ENCODE assay signal across 14 mouse cellular contexts in genomic region chr1:168964467-168964904, GRCm38 (mm10).
A peak's percentile ranks its signal among the peaks of the same experiment; 100 is the strongest.
DNase-seq lines count a peak whose midpoint lies in the region; ATAC-seq lines count a peak whose summit lies in the region.
"Had no signal": no experiment of that assay in that cellular context is flagged by ENCODE, and none has a peak within 500 bp of the region (broad histone marks: within the 10 kb centered on the region; RNA-seq: fewer than 3 reads in every experiment).

No protein-coding gene starts in this region.

- DNase-seq in heart, adult 11 months = peak; percentile 63
- no peak for DNase-seq in heart, adult 9 months (ENCODE audit: low spot score in 2 of 2)
- DNase-seq in hindlimb bud, embryonic 11.5 days (ENCODE audit: extremely low spot score, low read depth, low spot score) = peak; percentile 62
- DNase-seq in neural tube, embryonic 11.5 days (ENCODE audit: low spot score) = peak; percentile 53
- DNase-seq in left cerebral cortex, postnatal 25 days (ENCODE audit: low spot score in 2 of 2) = no peak
- no peak for DNase-seq in heart, postnatal 14 days
- DNase-seq: adrenal gland, postnatal 14 days; cerebellum, adult 9-11 months had no signal

- no peaks in the 10 kb centered on the region for H3K9me3 ChIP-seq in forebrain, embryonic 12.5 days
- no peaks in the 10 kb centered on the region for H3K9me3 ChIP-seq in neural tube, embryonic 11.5 days (ENCODE audit: control insufficient read depth, low read length)
- H3K9me3 ChIP-seq: heart, embryonic 13.5 days had no signal

- WGBS in forebrain, embryonic 12.5 days = 17% methylated on average over 6 of the region's 6 CpGs
- WGBS in neural tube, embryonic 11.5 days = 38% methylated on average over 6 of the region's 6 CpGs

- no peaks in the 10 kb centered on the region for H3K36me3 ChIP-seq in forebrain, embryonic 12.5 days (replicated peaks)
- no peaks in the 10 kb centered on the region for H3K36me3 ChIP-seq in neural tube, embryonic 11.5 days (ENCODE audit: control insufficient read depth, insufficient read depth, low read length)
- H3K36me3 ChIP-seq: G1E; heart, embryonic 13.5 days had no signal

- intact Hi-C loops in left cerebral cortex, postnatal 25 days (cut with DNase I) = no loop called here
- intact Hi-C loops in heart, postnatal 14 days (cut with DNase I) = no loop called here

- ATAC-seq in forebrain, embryonic 12.5 days (ENCODE audit: low FRiP score) = peak; percentile 57; the same call in 1 of the 2 replicates
- no peak; the same call in 1 of the 2 replicates for ATAC-seq in neural tube, embryonic 11.5 days (ENCODE audit: insufficient read depth, low FRiP score, low TSS enrichment)
- no peak for ATAC-seq in megakaryocyte progenitor cell, adult 5-6 weeks (replicated peaks; ENCODE audit: poor library complexity)
- ATAC-seq: intestine, postnatal 0 days had no signal

- H3K27me3 ChIP-seq in forebrain, embryonic 12.5 days = no peaks in the 10 kb centered on the region
- H3K27me3 ChIP-seq in neural tube, embryonic 11.5 days (ENCODE audit: control insufficient read depth, insufficient read depth, low read length) = no peaks in the 10 kb centered on the region
- H3K27me3 ChIP-seq: heart, embryonic 13.5 days had no signal

- peaks cover 9% of the 10 kb centered on the region for H3K4me1 ChIP-seq in forebrain, embryonic 12.5 days
- peaks cover 4% of the 10 kb centered on the region; the same call in 1 of the 2 replicates for H3K4me1 ChIP-seq in neural tube, embryonic 11.5 days (ENCODE audit: control insufficient read depth, insufficient read depth, low read length)

- peak overlapping the region; percentile 15; the same call in 1 of the 2 replicates for H3K4me2 ChIP-seq in forebrain, embryonic 12.5 days
- H3K4me2 ChIP-seq in neural tube, embryonic 11.5 days (ENCODE audit: low read depth) = no peak overlapping the region
- H3K4me2 ChIP-seq: heart, embryonic 13.5 days; liver, embryonic 11.5 days had no signal

- no peak overlapping the region for H3K9ac ChIP-seq in forebrain, embryonic 12.5 days
- H3K9ac ChIP-seq in neural tube, embryonic 11.5 days (ENCODE audit: low read length) = no peak overlapping the region
- H3K9ac ChIP-seq: heart, embryonic 13.5 days had no signal

- no peak overlapping the region for H3K27ac ChIP-seq in forebrain, embryonic 12.5 days
- H3K27ac ChIP-seq in neural tube, embryonic 11.5 days (ENCODE audit: low read depth, low read length) = no peak overlapping the region
- H3K27ac ChIP-seq: heart, embryonic 13.5 days had no signal

- no peak overlapping the region for H3K4me3 ChIP-seq in forebrain, embryonic 12.5 days (replicated peaks)
- H3K4me3 ChIP-seq in neural tube, embryonic 11.5 days (ENCODE audit: low read depth, low read length) = no peak overlapping the region
- H3K4me3 ChIP-seq: heart, embryonic 13.5 days had no signal

Comparison
In these comparisons a context has a peak if more than half of its experiments do, and no peak if none do; other contexts are left out.
1. DNase-seq: peak in heart, adult 11 months (single experiment), hindlimb bud, embryonic 11.5 days (single experiment) and neural tube, embryonic 11.5 days (single experiment); none in heart, adult 9 months (0 of 2), left cerebral cortex, postnatal 25 days (0 of 2) and heart, postnatal 14 days (0 of 2).